8 mouse cellular contexts compared by ENCODE assay signal in genomic region chr9:120571593-120572385, GRCm38 (mm10). TPM values are rescaled to one million over a fixed set of nuclear protein-coding genes. Genes with fewer than 3 reads are reported as not detected.
DNase-seq lines count a peak whose midpoint lies in the region; ATAC-seq and TF ChIP-seq lines count a peak whose summit lies in the region.

No protein-coding gene starts in this region.

- peaks cover 7% of the 10 kb centered on the region; the same call in 1 of the 2 replicates for H3K4me1 ChIP-seq in kidney, adult 2 months (ENCODE audit: control insufficient read depth, insufficient read depth, low read length)
- H3K4me1 ChIP-seq in bone marrow macrophage, adult 2 months (ENCODE audit: control insufficient read depth, insufficient read depth, low read length), result peaks cover 12% of the 10 kb centered on the region
- H3K4me1 ChIP-seq in hindbrain, embryonic 13.5 days (replicated peaks), result peaks cover 33% of the 10 kb centered on the region
- peaks cover 25% of the 10 kb centered on the region for H3K4me1 ChIP-seq in midbrain, embryonic 12.5 days

- H3K27me3 ChIP-seq in kidney, adult 2 months (replicated peaks; ENCODE audit: control insufficient read depth, insufficient read depth, low read length), result no peaks in the 10 kb centered on the region
- H3K27me3 ChIP-seq in hindbrain, embryonic 13.5 days, result peaks cover 2% of the 10 kb centered on the region; the same call in 1 of the 2 replicates
- H3K27me3 ChIP-seq in midbrain, embryonic 12.5 days, result no peaks in the 10 kb centered on the region

- no peak for TF ChIP-seq POLR2A in kidney, adult 2 months (IDR thresholded peaks at IDR 0.05; ENCODE audit: low read depth, low read length)
- no peak for TF ChIP-seq POLR2A in bone marrow macrophage, adult 2 months (IDR thresholded peaks at IDR 0.05; ENCODE audit: borderline replicate concordance, low read depth, low read length)

- no peaks in the 10 kb centered on the region for H3K9me3 ChIP-seq in hindbrain, embryonic 13.5 days
- no peaks in the 10 kb centered on the region for H3K9me3 ChIP-seq in midbrain, embryonic 12.5 days

- peak overlapping the region; percentile 62; the same call in 1 of the 2 replicates for H3K27ac ChIP-seq in kidney, adult 2 months (ENCODE audit: insufficient read depth, low read depth, low read length)
- peak overlapping the region; percentile 65 for H3K27ac ChIP-seq in bone marrow macrophage, adult 2 months (ENCODE audit: insufficient read depth, low read depth, low read length)
- H3K27ac ChIP-seq in hindbrain, embryonic 13.5 days, result peak overlapping the region; percentile 87
- H3K27ac ChIP-seq in midbrain, embryonic 12.5 days (replicated peaks), result peak overlapping the region; percentile 77

- WGBS in kidney, adult 2 months, result 1% methylated on average over 53 of the region's 53 CpGs
- WGBS in hindbrain, embryonic 13.5 days, result 1% methylated on average over 53 of the region's 53 CpGs
- 1% methylated on average over 53 of the region's 53 CpGs for WGBS in midbrain, embryonic 12.5 days

- H3K4me3 ChIP-seq in kidney, adult 2 months (ENCODE audit: insufficient read depth, low read depth, low read length), result peak overlapping the region; percentile 86
- H3K4me3 ChIP-seq in bone marrow macrophage, adult 2 months (ENCODE audit: insufficient read depth, low read length), result peak overlapping the region; percentile 89
- H3K4me3 ChIP-seq in hindbrain, embryonic 13.5 days, result peak overlapping the region; percentile 90
- H3K4me3 ChIP-seq in midbrain, embryonic 12.5 days, result peak overlapping the region; percentile 95

- no peak for TF ChIP-seq CTCF in kidney, adult 2 months (conservative IDR thresholded peaks at IDR 0.05; ENCODE audit: insufficient read depth, insufficient read length, low read depth, low read length)
- no peak for TF ChIP-seq CTCF in bone marrow macrophage, adult 2 months (IDR thresholded peaks at IDR 0.05; ENCODE audit: low read depth, low read length)

- peak overlapping the region; percentile 92 for H3K9ac ChIP-seq in hindbrain, embryonic 13.5 days
- H3K9ac ChIP-seq in midbrain, embryonic 12.5 days (replicated peaks), result peak overlapping the region; percentile 93

- peak; percentile 81 for ATAC-seq in hindbrain, embryonic 13.5 days (ENCODE audit: low FRiP score)
- peak; percentile 80 for ATAC-seq in midbrain, embryonic 12.5 days (ENCODE audit: low FRiP score, low read depth)

- peak overlapping the region; percentile 89 for H3K4me2 ChIP-seq in hindbrain, embryonic 13.5 days
- peak overlapping the region; percentile 89 for H3K4me2 ChIP-seq in midbrain, embryonic 12.5 days (replicated peaks)

- DNase-seq in kidney, adult 2 months, result no peak
- no peak for DNase-seq in kidney, adult 9 months
- DNase-seq in layer of hippocampus, postnatal 25 days (ENCODE audit: extremely low spot score in 1 of 2, low spot score in 1 of 2), result no peak
- no peak for DNase-seq in thymus, adult 18-20 months
- DNase-seq in left cerebral cortex, postnatal 25 days (ENCODE audit: low spot score in 2 of 2), result no peak

- no peaks in the 10 kb centered on the region for H3K36me3 ChIP-seq in kidney, adult 2 months (ENCODE audit: control insufficient read depth, insufficient read depth, low read length)
- H3K36me3 ChIP-seq in hindbrain, embryonic 13.5 days, result peaks cover 40% of the 10 kb centered on the region
- H3K36me3 ChIP-seq in midbrain, embryonic 12.5 days, result peaks cover 42% of the 10 kb centered on the region

- intact Hi-C loops in left cerebral cortex, postnatal 25 days (cut with DNase I), result loop anchor here (1.0 to 10.0 kb wide), 3 partner anchors 69 to 803 kb away; no protein-coding TSS in a partner anchor

RNA-seq across cellular contexts. Expression of gene Rpl14, which starts 0.5 kb away (rescaled TPM):
- polyA plus RNA-seq in kidney, adult 2 months (2012; rRNA removed), result 389 and 411 TPM in 2 replicates
- 711 and 874 TPM in 2 replicates for polyA plus RNA-seq in bone marrow macrophage, adult 2 months (2012; ENCODE audit: insufficient read depth, insufficient read length, missing spikeins)
- 481 and 484 TPM in 2 replicates for polyA plus RNA-seq in hindbrain, embryonic 13.5 days (2015; fragmentation: Nextera tagmentation; extraction: Ambion mirVana)
- polyA plus RNA-seq in midbrain, embryonic 12.5 days (2016; fragmentation: Nextera tagmentation; extraction: Ambion mirVana), result 583 and 600 TPM in 2 replicates
- total RNA-seq in layer of hippocampus, postnatal 25 days (2021), result 100 to 1,000 TPM; 275 to 303 TPM
- 100 to 1,000 TPM; 244 to 268 TPM for total RNA-seq in left cerebral cortex, postnatal 25 days (2021)

RNA-seq across cellular contexts. Expression of gene Entpd3, which starts 32.2 kb away (rescaled TPM):
- polyA plus RNA-seq in kidney, adult 2 months (2012; rRNA removed), result 0.53 and 0.64 TPM in 2 replicates
- not detected in 2 replicates for polyA plus RNA-seq in bone marrow macrophage, adult 2 months (2012; ENCODE audit: insufficient read depth, insufficient read length, missing spikeins)
- 1.2 and 1.6 TPM in 2 replicates for polyA plus RNA-seq in hindbrain, embryonic 13.5 days (2015; fragmentation: Nextera tagmentation; extraction: Ambion mirVana)
- polyA plus RNA-seq in midbrain, embryonic 12.5 days (2016; fragmentation: Nextera tagmentation; extraction: Ambion mirVana), result 0.25 and 0.43 TPM in 2 replicates
- 1 to 10 TPM; 6.1 to 6.6 TPM for total RNA-seq in layer of hippocampus, postnatal 25 days (2021)
- total RNA-seq in left cerebral cortex, postnatal 25 days (2021), result 1 to 10 TPM; 4.5 to 8.5 TPM
